ENCODE assay signal across 31 mouse cellular contexts in the genomic region with DNA sequence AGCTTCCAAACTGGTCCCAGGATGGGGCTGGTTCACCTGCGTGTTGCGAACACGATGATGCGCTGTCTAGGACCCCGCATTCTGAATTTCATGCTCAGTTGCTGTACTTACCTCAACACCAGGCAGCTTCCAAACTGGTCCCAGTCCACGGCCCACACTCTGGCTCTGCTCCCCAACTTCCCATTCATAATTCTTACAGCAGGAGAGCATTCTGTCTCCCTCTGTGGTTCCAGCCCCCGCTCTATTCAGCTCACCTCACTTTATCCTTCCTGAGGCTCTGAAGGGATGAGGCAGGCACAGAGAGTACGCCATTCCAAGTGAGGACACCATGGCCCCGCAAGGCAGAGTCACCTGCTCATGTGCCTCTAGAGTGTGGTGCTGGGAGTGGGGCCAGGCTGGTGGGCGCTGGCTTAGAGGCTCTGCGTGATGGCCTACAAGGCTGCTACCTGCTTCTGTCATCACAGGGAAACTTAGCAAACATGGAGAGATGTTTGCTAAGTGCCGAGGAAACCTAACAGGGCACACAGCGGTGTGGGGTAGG. TPM values are rescaled to one million over a fixed set of nuclear protein-coding genes. Genes with fewer than 3 reads are reported as not detected.
DNase-seq lines count a peak whose midpoint lies in the region; ATAC-seq and TF ChIP-seq lines count a peak whose summit lies in the region.
"Had no signal": no experiment of that assay in that cellular context is flagged by ENCODE, and none has a peak within 500 bp of the region (broad histone marks: within the 10 kb centered on the region; RNA-seq: fewer than 3 reads in every experiment).

No protein-coding gene starts in this region.

- H3K9ac ChIP-seq in liver, embryonic 12.5 days: no peak overlapping the region
- H3K9ac ChIP-seq: embryonic facial prominence, embryonic 15.5 days; forebrain, embryonic 13.5 days; heart, embryonic 15.5 days; kidney, embryonic 15.5 days; liver, embryonic 13.5 days; midbrain, embryonic 12.5 days; neural tube, embryonic 12.5 days had no signal

- H3K4me1 ChIP-seq in E14TG2a.4 (replicated peaks; ENCODE audit: low read depth, low read length): peaks cover 18% of the 10 kb centered on the region
- H3K4me1 ChIP-seq in liver, embryonic 12.5 days: no peaks in the 10 kb centered on the region
- H3K4me1 ChIP-seq: embryonic facial prominence, embryonic 15.5 days; forebrain, embryonic 13.5 days; heart, embryonic 10.5 days; heart, embryonic 15.5 days; kidney, embryonic 15.5 days; liver, embryonic 13.5 days; midbrain, embryonic 12.5 days; neural tube, embryonic 12.5 days had no signal

- peaks cover 56% of the 10 kb centered on the region for H3K36me3 ChIP-seq in E14TG2a.4 (ENCODE audit: insufficient read depth, low read length)
- H3K36me3 ChIP-seq in liver, embryonic 12.5 days: no peaks in the 10 kb centered on the region
- H3K36me3 ChIP-seq: heart, embryonic 15.5 days; liver, embryonic 13.5 days had no signal

- no peak for DNase-seq in frontal cortex, postnatal 25 days (ENCODE audit: low spot score in 2 of 2)
- DNase-seq in left cerebral cortex, adult 18-20 months (ENCODE audit: low spot score in 2 of 2): peak; percentile 31 to 45
- DNase-seq in left cerebral cortex, postnatal 10 days (ENCODE audit: extremely low spot score in 1 of 2, low spot score in 2 of 2): no peak
- DNase-seq in layer of hippocampus, adult 9-11 months: peak; percentile 68
- DNase-seq in retina, embryonic 14.5 days (ENCODE audit: low spot score): no peak
- DNase-seq: adrenal gland, postnatal 25 days; cerebellum, adult 18-20 months; cerebellum, postnatal 10 days; gastrocnemius, postnatal 10 days; kidney, adult 18-20 months; kidney, postnatal 25 days; liver, embryonic 13.5 days; lung, adult 18-20 months; lung, postnatal 4 days; thymus, postnatal 14 days had no signal

- H3K27me3 ChIP-seq in E14TG2a.4 (ENCODE audit: insufficient read depth, low read length): no peaks in the 10 kb centered on the region
- H3K27me3 ChIP-seq in liver, embryonic 12.5 days (replicated peaks): no peaks in the 10 kb centered on the region; the same call in 1 of the 2 replicates
- H3K27me3 ChIP-seq: embryonic facial prominence, embryonic 15.5 days; forebrain, embryonic 13.5 days; heart, embryonic 15.5 days; kidney, embryonic 15.5 days; midbrain, embryonic 12.5 days; neural tube, embryonic 12.5 days; Patski had no signal

- TF ChIP-seq CTCF in E14TG2a.4 (conservative IDR thresholded peaks at IDR 0.05; ENCODE audit: low read length): no peak

- WGBS in liver, embryonic 12.5 days (ENCODE audit: insufficient replicate concordance): 79% methylated on average over 13 of the region's 13 CpGs

- intact Hi-C loops in left cerebral cortex, postnatal 10 days (cut with DNase I): no loop called here

- ATAC-seq in frontal cortex, adult (ENCODE audit: low TSS enrichment): peak; percentile 97
- no peak for ATAC-seq in liver, embryonic 12.5 days
- ATAC-seq: forebrain, embryonic 13.5 days; hindbrain, embryonic 16.5 days; lung, postnatal 0 days; Patski had no signal

- H3K4me3 ChIP-seq in E14TG2a.4 (replicated peaks; ENCODE audit: low read length): peak overlapping the region; percentile 41; the same call in 1 of the 2 replicates
- H3K4me3 ChIP-seq in liver, embryonic 12.5 days: no peak overlapping the region
- H3K4me3 ChIP-seq: embryonic facial prominence, embryonic 15.5 days; forebrain, embryonic 13.5 days; heart, embryonic 10.5 days; heart, embryonic 15.5 days; kidney, embryonic 15.5 days; liver, embryonic 13.5 days; megakaryocyte, embryonic 14.5 days; midbrain, embryonic 12.5 days; myocyte; neural tube, embryonic 12.5 days had no signal

- no peak overlapping the region for H3K4me2 ChIP-seq in liver, embryonic 12.5 days
- H3K4me2 ChIP-seq: embryonic facial prominence, embryonic 15.5 days; forebrain, embryonic 13.5 days; heart, embryonic 15.5 days; kidney, embryonic 15.5 days; liver, embryonic 13.5 days; midbrain, embryonic 12.5 days; neural tube, embryonic 12.5 days had no signal

- H3K27ac ChIP-seq in liver, embryonic 12.5 days: no peak overlapping the region
- H3K27ac ChIP-seq: embryonic facial prominence, embryonic 15.5 days; forebrain, embryonic 13.5 days; heart, embryonic 10.5 days; heart, embryonic 15.5 days; kidney, embryonic 15.5 days; liver, embryonic 13.5 days; midbrain, embryonic 12.5 days; neural tube, embryonic 12.5 days had no signal

- no peaks in the 10 kb centered on the region for H3K9me3 ChIP-seq in E14TG2a.4 (ENCODE audit: low read length)
- no peaks in the 10 kb centered on the region for H3K9me3 ChIP-seq in liver, embryonic 12.5 days (replicated peaks)
- H3K9me3 ChIP-seq: embryonic facial prominence, embryonic 15.5 days; forebrain, embryonic 13.5 days; heart, embryonic 10.5 days; heart, embryonic 15.5 days; kidney, embryonic 15.5 days; liver, embryonic 13.5 days; megakaryocyte, embryonic 14.5 days; midbrain, embryonic 12.5 days; neural tube, embryonic 12.5 days had no signal

RNA-seq across cellular contexts. Expression of gene Rnft2, which starts 14.8 kb away (rescaled TPM):
- total RNA-seq in left cerebral cortex, adult 18-20 months (2021): 10 to 100 TPM; 71.8 to 72.7 TPM
- total RNA-seq in left cerebral cortex, postnatal 10 days (2021): 100 to 1,000 TPM; 104 to 105 TPM
- polyA plus RNA-seq in liver, embryonic 12.5 days (2016; fragmentation: Nextera tagmentation; extraction: Ambion mirVana): 0.52 and 0.54 TPM in 2 replicates
- total RNA-seq: granulocyte monocyte progenitor cell, adult 5-6 weeks had no signal

RNA-seq across cellular contexts. Expression of gene 2410131K14Rik, which starts 14.9 kb away (rescaled TPM):
- total RNA-seq in left cerebral cortex, adult 18-20 months (2021): 10 to 100 TPM; 13.7 to 14.0 TPM
- total RNA-seq in left cerebral cortex, postnatal 10 days (2021): 10 to 100 TPM; 18.6 to 19.3 TPM
- polyA plus RNA-seq in liver, embryonic 12.5 days (2016; fragmentation: Nextera tagmentation; extraction: Ambion mirVana): 2.3 and 2.6 TPM in 2 replicates

Comparison
In these comparisons a context has a peak if more than half of its experiments do, and no peak if none do; other contexts are left out.
1. DNase-seq: peak in left cerebral cortex, adult 18-20 months (2 of 2) and layer of hippocampus, adult 9-11 months (single experiment); none in frontal cortex, postnatal 25 days (0 of 2), left cerebral cortex, postnatal 10 days (0 of 2) and retina, embryonic 14.5 days (single experiment).